Mouse (Mus musculus) kidney, embryonic 14.5 days (tissue): Measurements from ENCODE around the gene Lmtk3. TPM values are rescaled to one million over a fixed set of nuclear protein-coding genes. Genes with fewer than 3 reads are reported as not detected.

Experiments used
- ATAC-seq: fragments of 200-750 bp; cut with Nextera tagmentation; 2 replicates; pipeline ENCODE4 v1.8.0; 2017; ENCODE audit warnings: moderate number of reproducible peaks, mild to moderate bottlenecking, moderate TSS enrichment, moderate library complexity; ENCODE audit not compliant: low FRiP score, low TSS enrichment
- H3K27ac ChIP-seq: fragments of 300-500 bp; sonication (generic); 2 replicates; pipeline ENCODE4 v1.5.1; 2014; ENCODE audit warnings: low read depth, mild to moderate bottlenecking, low read length, moderate library complexity, mixed read lengths
- H3K27me3 ChIP-seq: fragments of 300-500 bp; sonication (generic); 2 replicates; pipeline ENCODE4 v1.6.1; 2014; ENCODE audit warnings: mild to moderate bottlenecking, low read length; ENCODE audit not compliant: control insufficient read depth, insufficient read depth
- H3K36me3 ChIP-seq: fragments of 300-500 bp; sonication (generic); 2 replicates; pipeline ENCODE4 v1.6.1; 2014; ENCODE audit warnings: low read length, mixed read lengths; ENCODE audit not compliant: control insufficient read depth, insufficient read depth
- H3K4me1 ChIP-seq: fragments of 300-500 bp; sonication (generic); 2 replicates; pipeline ENCODE4 v1.6.1; 2014; ENCODE audit warnings: low read length, mixed read lengths; ENCODE audit not compliant: control insufficient read depth, insufficient read depth
- H3K4me2 ChIP-seq: fragments of 300-500 bp; sonication (generic); replicated peaks from 2 replicates; pipeline ENCODE4 v1.6.1; 2014; ENCODE audit warnings: low read depth, mild to moderate bottlenecking, low read length
- H3K4me3 ChIP-seq: fragments of 300-500 bp; sonication (generic); 2 replicates; pipeline ENCODE4 v1.5.1; 2014; ENCODE audit warnings: mild to moderate bottlenecking, low read length
- H3K9ac ChIP-seq: fragments of 300-500 bp; sonication (generic); 2 replicates; pipeline ENCODE4 v1.6.1; 2014; ENCODE audit warnings: low read depth, mild to moderate bottlenecking, low read length, moderate library complexity
- H3K9me3 ChIP-seq: fragments of 300-500 bp; sonication (generic); 2 replicates; pipeline ENCODE4 v1.6.1; 2016; ENCODE audit warnings: low read length; ENCODE audit not compliant: control insufficient read depth
- WGBS: fragments of 180-500 bp; shearing (Covaris S2); extraction: QIAGEN DNeasy Blood & Tissue Kit; methylation state at CpG from one replicate; pipeline ENCODE4 v1.1.7; 2014; 5-methylcytosine and 5-hydroxymethylcytosine counted together
- polyA plus RNA-seq: library from polyadenylated mRNA; unstranded; fragments of >200 nt; fragmentation: Nextera tagmentation; extraction: Ambion mirVana; gene quantifications from 2 replicates; pipeline ENCODE4 v1.2.1, GENCODE M21; 2014

The Lmtk3 gene
- polyA plus RNA-seq, 1 experiment from 2014 or later, result 2.8 TPM

- Histone ChIP-seq H3K4me2 (no peak overlapping the region), H3K27ac (no peak overlapping the region), H3K9me3 (peaks cover 4% of the 10 kb centered on the region; the same call in 1 of the 2 replicates), H3K36me3 (no peaks in the 10 kb centered on the region), H3K4me3 (no peak overlapping the region), H3K27me3 (no peaks in the 10 kb centered on the region), H3K4me1 (peaks cover 8% of the 10 kb centered on the region), H3K9ac (no peak overlapping the region)
- WGBS, result 70% methylated on average over 7 of the region's 7 CpGs
- no peak for ATAC-seq
These were observed 35.4 kb upstream of the Lmtk3 start for GRCm38 (mm10) chr7:45748110-45748509.

- H3K4me3 ChIP-seq, result no peak overlapping the region
- peak; percentile 38; the same call in 1 of the 2 replicates for ATAC-seq
- peaks cover 4% of the 10 kb centered on the region; the same call in 1 of the 2 replicates for H3K9me3 ChIP-seq
- H3K9ac ChIP-seq, result no peak overlapping the region
- peaks cover 8% of the 10 kb centered on the region for H3K4me1 ChIP-seq
- H3K36me3 ChIP-seq, result no peaks in the 10 kb centered on the region
- WGBS, result 33% methylated on average over 9 of the region's 10 CpGs
- no peak overlapping the region for H3K4me2 ChIP-seq
- no peaks in the 10 kb centered on the region for H3K27me3 ChIP-seq
- no peak overlapping the region for H3K27ac ChIP-seq
These were observed 34.1 kb upstream of the Lmtk3 start for GRCm38 (mm10) chr7:45749401-45749800.

GRCm38 (mm10) chr7:45750162-45750561, 33.4 kb upstream of the Lmtk3 start:
- 66% methylated on average over 9 of the region's 9 CpGs for WGBS
- no peak overlapping the region for H3K4me2 ChIP-seq
- no peak overlapping the region for H3K9ac ChIP-seq
- no peak overlapping the region for H3K4me3 ChIP-seq
- H3K4me1 ChIP-seq, result peaks cover 8% of the 10 kb centered on the region
- ATAC-seq, result no peak
- H3K27ac ChIP-seq, result no peak overlapping the region
- H3K9me3 ChIP-seq, result peaks cover 4% of the 10 kb centered on the region; the same call in 1 of the 2 replicates
- H3K27me3 ChIP-seq, result no peaks in the 10 kb centered on the region
- no peaks in the 10 kb centered on the region for H3K36me3 ChIP-seq

- Histone ChIP-seq H3K4me1 (0 out of 2 replicates have a peak, but pooled peaks cover 4% of the 10 kb centered on the region), H3K4me2 (no peak overlapping the region), H3K9me3 (no peaks in the 10 kb centered on the region), H3K27me3 (peaks cover 21% of the 10 kb centered on the region), H3K9ac (no peak overlapping the region), H3K27ac (no peak overlapping the region), H3K36me3 (no peaks in the 10 kb centered on the region), H3K4me3 (no peak overlapping the region)
- ATAC-seq, result no peak
- 52% methylated on average over 6 of the region's 6 CpGs for WGBS
These were observed 27.8 kb upstream of the Lmtk3 start for GRCm38 (mm10) chr7:45755703-45756102.

GRCm38 (mm10) chr7:45759400-45759799, 24.1 kb upstream of the Lmtk3 start:
- peak overlapping the region; percentile 46 for H3K4me2 ChIP-seq
- 11% methylated on average over 25 of the region's 27 CpGs for WGBS
- H3K9ac ChIP-seq, result peak overlapping the region; percentile 38; the same call in 1 of the 2 replicates
- no peak overlapping the region for H3K27ac ChIP-seq
- ATAC-seq, result peak; percentile 70
- peaks cover 21% of the 10 kb centered on the region for H3K27me3 ChIP-seq
- H3K4me3 ChIP-seq, result peak overlapping the region; percentile 21; the same call in 1 of the 2 replicates
- H3K36me3 ChIP-seq, result no peaks in the 10 kb centered on the region
- H3K9me3 ChIP-seq, result no peaks in the 10 kb centered on the region
- 0 out of 2 replicates have a peak, but pooled peaks cover 4% of the 10 kb centered on the region for H3K4me1 ChIP-seq

GRCm38 (mm10) chr7:45760151-45760550, 23.4 kb upstream of the Lmtk3 start:
- 0 out of 2 replicates have a peak, but pooled peaks cover 4% of the 10 kb centered on the region for H3K4me1 ChIP-seq
- no peaks in the 10 kb centered on the region for H3K9me3 ChIP-seq
- H3K27me3 ChIP-seq, result peaks cover 21% of the 10 kb centered on the region
- H3K27ac ChIP-seq, result no peak overlapping the region
- no peak overlapping the region for H3K9ac ChIP-seq
- no peak overlapping the region for H3K4me3 ChIP-seq
- H3K36me3 ChIP-seq, result no peaks in the 10 kb centered on the region
- H3K4me2 ChIP-seq, result no peak overlapping the region
- ATAC-seq, result no peak
- WGBS, result 67% methylated on average over 5 of the region's 5 CpGs

- Histone ChIP-seq H3K4me2 (no peak overlapping the region), H3K27ac (no peak overlapping the region), H3K9ac (no peak overlapping the region), H3K4me1 (no peaks in the 10 kb centered on the region), H3K27me3 (no peaks in the 10 kb centered on the region), H3K36me3 (no peaks in the 10 kb centered on the region), H3K4me3 (no peak overlapping the region), H3K9me3 (no peaks in the 10 kb centered on the region)
- ATAC-seq, result no peak
- WGBS, result 61% methylated on average over 8 of the region's 8 CpGs
These were observed 17.5 kb upstream of the Lmtk3 start for GRCm38 (mm10) chr7:45765995-45766394.

GRCm38 (mm10) chr7:45766764-45767163, 16.8 kb upstream of the Lmtk3 start:
- H3K4me2 ChIP-seq, result no peak overlapping the region
- no peak overlapping the region for H3K27ac ChIP-seq
- H3K36me3 ChIP-seq, result no peaks in the 10 kb centered on the region
- H3K4me1 ChIP-seq, result no peaks in the 10 kb centered on the region
- H3K27me3 ChIP-seq, result no peaks in the 10 kb centered on the region
- WGBS, result 46% methylated on average over 5 of the region's 8 CpGs
- no peaks in the 10 kb centered on the region for H3K9me3 ChIP-seq
- no peak overlapping the region for H3K9ac ChIP-seq
- ATAC-seq, result no peak
- H3K4me3 ChIP-seq, result no peak overlapping the region

GRCm38 (mm10) chr7:45767500-45767899, 16.0 kb upstream of the Lmtk3 start:
- 92% methylated on average over 6 of the region's 6 CpGs for WGBS
- Histone ChIP-seq H3K27me3 (no peaks in the 10 kb centered on the region), H3K36me3 (no peaks in the 10 kb centered on the region), H3K4me1 (no peaks in the 10 kb centered on the region), H3K4me2 (no peak overlapping the region), H3K4me3 (no peak overlapping the region), H3K27ac (no peak overlapping the region), H3K9ac (no peak overlapping the region), H3K9me3 (no peaks in the 10 kb centered on the region)
- ATAC-seq, result no peak
